Mouse (Mus musculus): ENCODE data around the gene Nmur1. TPM values are rescaled to one million over a fixed set of nuclear protein-coding genes. Genes with fewer than 3 reads are reported as not detected.
"Not testable (repeated sequence)": the region's sequence is repeated elsewhere in the genome, so short reads cannot be mapped to it uniquely, and the experiment has no call there.

The Nmur1 gene
- polyA plus RNA-seq, 1 experiment from 2014 or later: not detected

DNA sequence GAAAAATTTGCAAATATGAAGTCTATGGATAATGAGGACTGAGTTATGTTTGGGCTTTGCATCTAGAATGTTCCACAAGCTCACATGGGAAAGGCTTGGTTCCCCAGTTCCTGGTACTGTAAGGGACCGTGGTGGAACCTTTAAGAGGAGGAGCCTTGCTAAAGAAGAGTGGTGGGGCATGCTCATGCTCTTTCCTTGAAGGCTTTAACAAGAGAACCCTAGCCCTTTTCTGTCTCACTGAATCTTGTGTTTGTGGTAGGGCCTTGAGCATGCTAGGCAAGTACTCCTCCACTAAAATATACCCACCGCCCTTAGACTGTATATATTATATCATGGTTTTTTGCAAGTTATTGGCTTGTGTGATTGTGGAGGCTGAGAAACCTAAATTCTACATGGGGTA lies 83.7 kb downstream of the Nmur1 start:
- DNase-seq (ENCODE audit: low spot score): no peak
- H3K4me1 ChIP-seq (ENCODE audit: control insufficient read depth, insufficient read depth, low read length): no peaks in the 10 kb centered on the region
- H3K9ac ChIP-seq (replicated peaks; ENCODE audit: low read length): no peak overlapping the region
- no peaks in the 10 kb centered on the region for H3K36me3 ChIP-seq (replicated peaks; ENCODE audit: control insufficient read depth, insufficient read depth, low read depth, low read length)
- H3K4me2 ChIP-seq (ENCODE audit: low read depth, low read length): no peak overlapping the region
- no peak overlapping the region for H3K4me3 ChIP-seq (ENCODE audit: low read depth, low read length)
- 95% methylated on average over 2 of the region's 2 CpGs for WGBS
- no peak overlapping the region for H3K27ac ChIP-seq (replicated peaks; ENCODE audit: low read depth, low read length)
- no peaks in the 10 kb centered on the region for H3K27me3 ChIP-seq (ENCODE audit: control insufficient read depth, insufficient read depth, low read length)
- ATAC-seq (replicated peaks; ENCODE audit: insufficient number of reproducible peaks, low FRiP score, low TSS enrichment, low read depth): no peak
- no peaks in the 10 kb centered on the region for H3K9me3 ChIP-seq (replicated peaks; ENCODE audit: control insufficient read depth, low read length)

DNA sequence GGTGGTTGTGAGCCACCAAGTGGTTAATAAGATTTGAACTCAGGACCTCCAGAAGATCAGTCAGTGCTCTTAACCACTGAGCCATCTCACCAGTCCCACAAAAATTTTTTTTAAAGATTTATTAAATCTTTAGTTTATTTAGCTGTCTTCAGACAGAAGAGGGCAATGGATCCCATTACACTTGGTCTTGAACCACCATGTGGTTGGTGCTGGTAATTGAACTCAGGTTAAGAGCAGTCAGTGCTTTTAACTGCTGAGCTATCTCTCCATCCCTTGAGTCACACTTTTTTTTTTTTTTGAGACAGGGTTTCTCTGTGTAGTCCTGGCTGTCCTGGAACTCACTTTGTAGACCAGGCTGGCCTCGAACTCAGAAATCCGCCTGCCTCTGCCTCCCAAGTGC lies 84.9 kb downstream of the Nmur1 start:
- 82% methylated on average over 2 of the region's 2 CpGs for WGBS
- H3K4me3 ChIP-seq (ENCODE audit: low read depth, low read length); H3K9ac ChIP-seq (replicated peaks; ENCODE audit: low read length); H3K9me3 ChIP-seq (replicated peaks; ENCODE audit: control insufficient read depth, low read length); H3K4me2 ChIP-seq (ENCODE audit: low read depth, low read length); DNase-seq (ENCODE audit: low spot score); H3K4me1 ChIP-seq (ENCODE audit: control insufficient read depth, insufficient read depth, low read length); ATAC-seq (replicated peaks; ENCODE audit: insufficient number of reproducible peaks, low FRiP score, low TSS enrichment, low read depth); H3K27ac ChIP-seq (replicated peaks; ENCODE audit: low read depth, low read length); H3K27me3 ChIP-seq (ENCODE audit: control insufficient read depth, insufficient read depth, low read length); H3K36me3 ChIP-seq (replicated peaks; ENCODE audit: control insufficient read depth, insufficient read depth, low read depth, low read length): not testable (repeated sequence)

GRCm38 (mm10) chr1:86339156-86339812 lies 86.7 kb downstream of the Nmur1 start:
- DNase-seq (ENCODE audit: low spot score) (peak; percentile 89), ATAC-seq (replicated peaks; ENCODE audit: insufficient number of reproducible peaks, low FRiP score, low TSS enrichment, low read depth) (peak; percentile 63; the same call in 1 of the 2 replicates)
- H3K9ac ChIP-seq (replicated peaks; ENCODE audit: low read length): no peak overlapping the region
- no peaks in the 10 kb centered on the region for H3K4me1 ChIP-seq (ENCODE audit: control insufficient read depth, insufficient read depth, low read length)
- H3K36me3 ChIP-seq (replicated peaks; ENCODE audit: control insufficient read depth, insufficient read depth, low read depth, low read length): no peaks in the 10 kb centered on the region
- H3K4me2 ChIP-seq (ENCODE audit: low read depth, low read length): no peak overlapping the region
- H3K9me3 ChIP-seq (replicated peaks; ENCODE audit: control insufficient read depth, low read length): no peaks in the 10 kb centered on the region
- H3K27ac ChIP-seq (replicated peaks; ENCODE audit: low read depth, low read length): no peak overlapping the region
- WGBS: 32% methylated on average over 4 of the region's 4 CpGs
- no peak overlapping the region for H3K4me3 ChIP-seq (ENCODE audit: low read depth, low read length)
- no peaks in the 10 kb centered on the region for H3K27me3 ChIP-seq (ENCODE audit: control insufficient read depth, insufficient read depth, low read length)

- Histone ChIP-seq H3K9me3 (replicated peaks; ENCODE audit: control insufficient read depth, low read length) (no peaks in the 10 kb centered on the region), H3K36me3 (replicated peaks; ENCODE audit: control insufficient read depth, insufficient read depth, low read depth, low read length) (no peaks in the 10 kb centered on the region), H3K27me3 (ENCODE audit: control insufficient read depth, insufficient read depth, low read length) (no peaks in the 10 kb centered on the region), H3K27ac (replicated peaks; ENCODE audit: low read depth, low read length) (no peak overlapping the region), H3K4me3 (ENCODE audit: low read depth, low read length) (no peak overlapping the region), H3K4me2 (ENCODE audit: low read depth, low read length) (no peak overlapping the region), H3K9ac (replicated peaks; ENCODE audit: low read length) (no peak overlapping the region), H3K4me1 (ENCODE audit: control insufficient read depth, insufficient read depth, low read length) (no peaks in the 10 kb centered on the region)
- ATAC-seq (replicated peaks; ENCODE audit: insufficient number of reproducible peaks, low FRiP score, low TSS enrichment, low read depth) (no peak), DNase-seq (ENCODE audit: low spot score) (no peak)
- 45% methylated on average over 2 of the region's 2 CpGs for WGBS
Measured at GRCm38 (mm10) chr1:86336330-86336729, 89.7 kb downstream of the Nmur1 start.

Small RNA genes lying within 50 kb of the gene (microRNA-seq; reads per million reads assigned to microRNA genes)
- 61.1 reads per million, percentile 36 among the genes with 10 or more reads in this experiment for gene mmu-mir-3535 (ENCODE audit: borderline number of aligned reads)

Other genes starting within 250 kb of the Nmur1 start
- gene B3gnt7, start 123.4 kb downstream of the Nmur1 start, polyA plus RNA-seq (2014; fragmentation: Nextera tagmentation; extraction: Ambion mirVana): 5.1 and 6.1 TPM in 2 replicates
- 391 and 429 TPM in 2 replicates for gene Ncl, start 66.8 kb downstream of the Nmur1 start, polyA plus RNA-seq (2014; fragmentation: Nextera tagmentation; extraction: Ambion mirVana)
- not detected in 2 replicates for gene Tex44, start 101 bp upstream of the Nmur1 start, polyA plus RNA-seq (2014; fragmentation: Nextera tagmentation; extraction: Ambion mirVana)
- 4,004 and 4,291 TPM in 2 replicates for gene Ptma, start 100.5 kb upstream of the Nmur1 start, polyA plus RNA-seq (2014; fragmentation: Nextera tagmentation; extraction: Ambion mirVana)
- 85.4 and 88.4 TPM in 2 replicates for gene Pde6d, start 156.4 kb upstream of the Nmur1 start, polyA plus RNA-seq (2014; fragmentation: Nextera tagmentation; extraction: Ambion mirVana)
- 56.5 and 58.8 TPM in 2 replicates for gene Cops7b, start 156.7 kb upstream of the Nmur1 start, polyA plus RNA-seq (2014; fragmentation: Nextera tagmentation; extraction: Ambion mirVana)
- gene Nppc, start 244.3 kb upstream of the Nmur1 start, polyA plus RNA-seq (2014; fragmentation: Nextera tagmentation; extraction: Ambion mirVana): 0.34 and 1.4 TPM in 2 replicates